Mouse (Mus musculus) Patski (cell line): ENCODE measurements around the gene Gmppb. TPM values are rescaled to one million over a fixed set of nuclear protein-coding genes. Genes with fewer than 3 reads are reported as not detected.

ENCODE experiments used
- ATAC-seq: fragments of 100-300 bp; one replicate; pipeline ENCODE4 v1.8.0; 2021
- CTCF ChIA-PET: fragments of 350-600 bp; sonication (Branson Sonifier 250); formaldehyde crosslinking; loops from one replicate; lab custom pipeline; 2022; ENCODE audit warnings: inconsistent platforms; lab: Charles Lee
- POLR2A ChIA-PET: fragments of 350-600 bp; sonication (Branson Sonifier 250); formaldehyde crosslinking; loops from one replicate; lab custom pipeline; 2022; ENCODE audit warnings: antibody characterized with exemption, inconsistent platforms; lab: Charles Lee
- DNase-seq: peaks from one replicate; pipeline ENCODE4 v3.0.0-alpha.2; 2011; ENCODE audit warnings: low read depth, low spot score
- H3K27me3 ChIP-seq: fragments of 371-371 bp; one replicate; pipeline ENCODE4 v1.5.1; 2021
- CTCF ChIP-seq: fragments of 100-300 bp; IDR thresholded peaks from one replicate; pipeline ENCODE4 v1.5.1; 2021
- in situ Hi-C: fragments of 300-500 bp; cut with MboI; formaldehyde crosslinking; loops from 3 replicates; pipeline ENCODE4 v1.11.1; 2018; ENCODE audit warnings: low pct_unique_long_range_greater_than_20kb, mixed read lengths
- polyA plus RNA-seq: library from polyadenylated mRNA; unstranded; gene quantifications from one replicate; pipeline ENCODE4 v1.2.3, GENCODE M21; 2021

The Gmppb gene
- polyA plus RNA-seq, 1 experiment from 2014 or later, result 19.3 TPM

- CTCF ChIA-PET, result interaction anchor here (2.8 to 3.3 kb wide), 2 partner anchors 89 to 147 kb away, joined by 10 to 14 read pairs; no protein-coding TSS in a partner anchor
- in situ Hi-C loops, result no loop called here
- ATAC-seq, result no peak
These were observed 2.3 kb downstream of the Gmppb start for GRCm38 (mm10) chr9:108051184-108051930.

GRCm38 (mm10) chr9:108051931-108052220 lies 2.8 kb downstream of the Gmppb start:
- ChIA-PET CTCF (interaction anchor here (1.1 to 3.3 kb wide), 3 partner anchors 8 to 147 kb away, joined by 4 to 14 read pairs (median 10); no protein-coding TSS in a partner anchor), POLR2A (interaction anchor here (1.2 kb wide), 1 partner anchor 9 kb away, joined by 3 read pairs; no protein-coding TSS in a partner anchor)
- TF ChIP-seq CTCF, result no peak
- in situ Hi-C loops, result no loop called here
- no peaks in the 10 kb centered on the region for H3K27me3 ChIP-seq
- no peak for ATAC-seq
- no peak for DNase-seq

More at GRCm38 (mm10) chr9:108051184-108051930, 2.3 kb downstream of the Gmppb start:
- H3K27me3 ChIP-seq, result no peaks in the 10 kb centered on the region
- no peak for DNase-seq
- TF ChIP-seq CTCF, result no peak
- POLR2A ChIA-PET, result interaction anchor here (1.2 kb wide), 1 partner anchor 9 kb away, joined by 3 read pairs; no protein-coding TSS in a partner anchor

- CTCF ChIA-PET, result interaction anchor here (1.1 to 3.3 kb wide), 9 partner anchors 9 to 152 kb away, joined by 3 to 14 read pairs (median 4); partner anchors contain the start of gene Cdhr4
- no peak for TF ChIP-seq CTCF
- no peaks in the 10 kb centered on the region for H3K27me3 ChIP-seq
- in situ Hi-C loops, result no loop called here
- POLR2A ChIA-PET, result interaction anchor here (0.6 to 1.2 kb wide), 2 partner anchors 8 to 26 kb away, joined by 3 to 4 read pairs; no protein-coding TSS in a partner anchor
- ATAC-seq (no peak), DNase-seq (no peak)
These were observed 3.4 kb downstream of the Gmppb start for GRCm38 (mm10) chr9:108052411-108052810.

- ChIA-PET CTCF (interaction anchor here (0.7 to 3.3 kb wide), 15 partner anchors 10 to 153 kb away, joined by 3 to 14 read pairs (median 3); partner anchors contain the start of gene Cdhr4), POLR2A (interaction anchor here (0.6 to 1.2 kb wide), 2 partner anchors 7 to 27 kb away, joined by 3 to 4 read pairs; no protein-coding TSS in a partner anchor)
- peak; percentile 20 for ATAC-seq
- H3K27me3 ChIP-seq, result no peaks in the 10 kb centered on the region
- no peak for TF ChIP-seq CTCF
- in situ Hi-C loops, result no loop called here
- DNase-seq, result peak; percentile 77
These were observed 4.0 kb downstream of the Gmppb start, which contains the start of gene Amigo3 for GRCm38 (mm10) chr9:108052885-108053664. Gene Amigo3, plus strand, starts transcription at chr9:108053159.

GRCm38 (mm10) chr9:108053665-108054225 lies 4.7 kb downstream of the Gmppb start:
- H3K27me3 ChIP-seq, result no peaks in the 10 kb centered on the region
- in situ Hi-C loops, result no loop called here
- CTCF ChIA-PET, result interaction anchor here (0.8 to 3.3 kb wide), 6 partner anchors 14 to 149 kb away, joined by 3 to 14 read pairs (median 3); no protein-coding TSS in a partner anchor
- no peak for ATAC-seq
- no peak for TF ChIP-seq CTCF
- no peak for DNase-seq
- POLR2A ChIA-PET, result no interaction called here

GRCm38 (mm10) chr9:108054331-108055040 lies 5.4 kb downstream of the Gmppb start:
- TF ChIP-seq CTCF, result no peak

GRCm38 (mm10) chr9:108055061-108055460 lies 6.0 kb downstream of the Gmppb start:
- POLR2A ChIA-PET, result no interaction called here
- CTCF ChIA-PET, result interaction anchor here (0.9 to 2.4 kb wide), 3 partner anchors 10 to 14 kb away, joined by 3 to 7 read pairs (median 3); no protein-coding TSS in a partner anchor
- no peak for ATAC-seq
- in situ Hi-C loops, result loop anchor here (5.0 kb wide), 2 partner anchors 88 to 163 kb away; no protein-coding TSS in a partner anchor
- no peak for DNase-seq
- TF ChIP-seq CTCF, result no peak
- H3K27me3 ChIP-seq, result no peaks in the 10 kb centered on the region

More at GRCm38 (mm10) chr9:108054331-108055040, 5.4 kb downstream of the Gmppb start:
- no peaks in the 10 kb centered on the region for H3K27me3 ChIP-seq
- CTCF ChIA-PET, result interaction anchor here (0.9 to 3.3 kb wide), 3 partner anchors 10 to 150 kb away, joined by 3 to 14 read pairs (median 7); no protein-coding TSS in a partner anchor
- DNase-seq (no peak), ATAC-seq (no peak)
- in situ Hi-C loops, result loop anchor here (5.0 kb wide), 2 partner anchors 87 to 162 kb away; no protein-coding TSS in a partner anchor
- POLR2A ChIA-PET, result no interaction called here

- ATAC-seq (no peak), DNase-seq (no peak)
- ChIA-PET CTCF (interaction anchor here (0.9 to 1.1 kb wide), 2 partner anchors 9 to 14 kb away, joined by 3 read pairs; no protein-coding TSS in a partner anchor), POLR2A (no interaction called here)
- H3K27me3 ChIP-seq, result no peaks in the 10 kb centered on the region
- in situ Hi-C loops, result loop anchor here (5.0 kb wide), 2 partner anchors 88 to 163 kb away; no protein-coding TSS in a partner anchor
- TF ChIP-seq CTCF, result no peak
These were observed 6.7 kb downstream of the Gmppb start for GRCm38 (mm10) chr9:108055661-108056237.
